Mouse (Mus musculus) embryonic stem cell, embryonic (primary cell): ENCODE measurements around the gene Gm3636.
"Not testable (repeated sequence)": the region's sequence is repeated elsewhere in the genome, so short reads cannot be mapped to it uniquely, and the experiment has no call there.

ENCODE experiments used
- CTCF ChIA-PET, 4 experiments: fragments of 300-600 bp in 2 of 4; fragments of 350-600 bp in 2 of 4; sonication (Branson Sonifier 250); formaldehyde crosslinking; loops; one replicate each; lab custom pipeline; 2022; ENCODE audit warnings: inconsistent platforms in 2 of 4; lab: Charles Lee
- POLR2A ChIA-PET, 4 experiments: fragments of 300-600 bp in 2 of 4; fragments of 350-600 bp in 2 of 4; sonication (Branson Sonifier 250); formaldehyde crosslinking; loops; one replicate each; lab custom pipeline; 2022; ENCODE audit warnings: antibody characterized with exemption in 4 of 4, inconsistent platforms in 1 of 4; lab: Charles Lee

Gm3636 gene

DNA sequence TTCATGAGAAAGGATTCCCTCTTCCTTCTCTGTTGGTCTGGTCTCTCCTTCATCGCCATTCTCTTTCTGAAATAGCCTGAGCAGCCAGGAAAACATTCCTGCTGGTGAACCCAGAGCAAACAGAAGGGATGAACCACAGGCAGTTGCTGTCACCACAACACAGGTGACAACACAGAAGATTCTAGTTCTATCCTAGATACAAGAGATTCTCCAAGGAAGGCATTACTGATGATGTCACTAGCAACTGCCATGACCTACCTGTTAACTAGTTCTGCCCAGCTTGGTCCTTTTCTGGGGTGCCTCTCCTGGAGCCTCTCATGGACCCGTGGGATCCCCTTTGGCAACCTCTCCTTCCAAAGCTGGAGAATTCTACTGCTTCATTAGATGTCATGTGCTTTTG is at the start of gene Gm3636:
Gene Gm3636 (minus strand): TSS at position 101 of the 400 bp plus-strand sequence.
- POLR2A ChIA-PET, CTCF ChIA-PET: not testable (repeated sequence)

- CTCF ChIA-PET, POLR2A ChIA-PET: not testable (repeated sequence)
Measured at GRCm38 (mm10) chr14:6774311-6774710, 32.2 kb upstream of the Gm3636 start, which contains the start of gene Gm8362. Gm8362 (minus strand) TSS chr14:6774411.

DNA sequence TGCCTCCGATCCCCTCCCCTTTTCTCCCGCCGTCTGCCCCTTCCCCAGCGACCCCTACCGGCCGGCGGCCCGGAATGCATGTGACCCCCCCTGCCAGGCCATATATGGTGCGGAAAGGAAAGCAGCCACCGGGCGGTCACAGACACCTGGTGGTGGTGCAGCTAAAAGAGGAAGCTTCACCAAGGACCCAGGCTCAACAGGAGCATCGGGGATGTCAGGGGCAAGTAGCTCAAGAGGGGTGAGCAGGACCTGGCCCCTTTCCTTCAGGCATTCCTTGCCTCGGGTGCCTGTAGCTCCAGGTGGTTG is 15.1 kb upstream of the Gm3636 start:
- POLR2A ChIA-PET, CTCF ChIA-PET: not testable (repeated sequence)

GRCm38 (mm10) chr14:6756384-6757230 is 14.5 kb upstream of the Gm3636 start:
- CTCF ChIA-PET, POLR2A ChIA-PET: not testable (repeated sequence)

GRCm38 (mm10) chr14:6720151-6720550 is 22.0 kb downstream of the Gm3636 start, which contains the start of gene Gm8050:
Gm8050 (minus strand) TSS chr14:6720251.
- CTCF ChIA-PET, POLR2A ChIA-PET: not testable (repeated sequence)
